Mouse (Mus musculus) heart, postnatal 36 days (tissue): ENCODE data around the gene Gm28551. TPM values are rescaled to one million over a fixed set of nuclear protein-coding genes. Genes with fewer than 3 reads are reported as not detected.

Experiments
- DNase-seq, 2 experiments: peaks; one replicate each; pipeline ENCODE4 v3.0.0; 2021 to 2022
- intact Hi-C: fragments of 180-260 bp; cut with DNase I; formaldehyde crosslinking; loops from one replicate; pipeline ENCODE4 v1.15.1; 2025
- total RNA-seq, 2 experiments: library from RNA; stranded (reverse); gene quantifications; 2 replicates each; pipeline ENCODE4 v1.2.3; 2021

Gene Gm28551
- total RNA-seq, 2 experiments from 2014 or later, result not detected

DNA sequence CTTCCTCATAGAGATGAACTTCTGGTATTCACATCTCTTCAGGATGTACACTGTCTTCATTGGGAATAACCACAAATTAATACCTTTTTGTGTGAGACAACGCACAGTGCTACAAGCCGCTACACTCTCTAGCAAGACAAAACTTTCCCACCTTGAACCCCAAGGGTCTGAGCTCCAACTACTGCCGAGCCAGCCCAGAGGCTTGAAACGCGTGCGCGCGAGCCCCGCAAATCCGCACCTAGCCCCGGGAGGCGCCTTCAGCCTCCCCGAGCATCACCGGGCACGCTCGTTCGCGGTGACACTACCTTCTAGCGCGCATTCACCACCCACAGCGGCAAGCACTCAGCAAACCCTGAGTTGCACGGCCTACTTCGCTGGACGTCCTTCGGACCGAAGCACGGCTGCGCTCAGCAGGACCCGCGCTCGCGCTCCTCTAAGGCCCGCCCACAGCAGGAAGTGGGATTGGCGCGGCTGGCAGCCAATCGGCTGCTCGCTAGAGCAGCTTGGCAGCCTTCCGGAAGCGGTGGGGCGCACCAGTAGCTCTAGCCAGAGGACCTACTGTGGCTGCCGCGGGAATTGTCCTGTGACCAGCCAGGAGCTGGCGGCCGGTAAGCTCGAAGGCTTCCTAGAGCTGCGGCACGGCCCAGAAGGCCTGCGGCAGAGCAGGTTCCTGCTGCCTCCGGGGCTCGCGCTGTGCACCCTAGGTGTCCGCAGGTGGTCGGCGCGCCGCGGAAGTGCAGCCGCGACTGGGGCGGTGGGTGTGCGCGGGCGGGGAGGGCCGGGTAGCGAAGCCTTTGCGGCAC, 55.7 kb downstream of the Gm28551 start, which contains the start of the genes Pms1, Ormdl1 and Gm28778:
Gene Pms1 (minus strand): TSS at position 438 of the 803 bp plus-strand sequence.
Gene Ormdl1 (plus strand): TSS at position 515 of the 803 bp plus-strand sequence.
Gene Gm28778 (plus strand): TSS at position 531 of the 803 bp plus-strand sequence.
- DNase-seq, result peak; percentile 98
- intact Hi-C loops, result loop anchor here (1.0 to 5.0 kb wide), 2 partner anchors 17 to 56 kb away; partner anchors contain the start of genes Asdurf, Asnsd1, Gm28551 and Osgepl1

- intact Hi-C loops, result no loop called here
- DNase-seq, result no peak
Observed at GRCm38 (mm10) chr1:53291197-53291596, 61.3 kb downstream of the Gm28551 start.

Other genes starting within 250 kb of the Gm28551 start
- gene 1700019A02Rik, start 165.0 kb downstream of the Gm28551 start, total RNA-seq, result not detected
- 10 to 100 TPM in 1 of 2 experiments, 1 to 10 TPM in 1; 9.6 to 12.2 TPM for gene Pms1, start 55.6 kb downstream of the Gm28551 start, total RNA-seq
- 10 to 100 TPM; 10.8 to 10.9 TPM for gene Ormdl1, start 55.6 kb downstream of the Gm28551 start, total RNA-seq
- gene Gm28778, start 55.6 kb downstream of the Gm28551 start, total RNA-seq, result not detected
- 10 to 100 TPM; 59.8 to 60.3 TPM for gene Osgepl1, start 39.0 kb downstream of the Gm28551 start, total RNA-seq
- 1 to 10 TPM in 1 of 2 experiments, not detected in 1; 2.2 TPM for gene Asdurf, start within 50 bp of the Gm28551 start, total RNA-seq
- gene Asnsd1, start 85 bp upstream of the Gm28551 start, total RNA-seq, result 10 to 100 TPM; 57.9 to 61.8 TPM